Mouse (Mus musculus): ENCODE data around the gene Lmntd2.

DNA sequence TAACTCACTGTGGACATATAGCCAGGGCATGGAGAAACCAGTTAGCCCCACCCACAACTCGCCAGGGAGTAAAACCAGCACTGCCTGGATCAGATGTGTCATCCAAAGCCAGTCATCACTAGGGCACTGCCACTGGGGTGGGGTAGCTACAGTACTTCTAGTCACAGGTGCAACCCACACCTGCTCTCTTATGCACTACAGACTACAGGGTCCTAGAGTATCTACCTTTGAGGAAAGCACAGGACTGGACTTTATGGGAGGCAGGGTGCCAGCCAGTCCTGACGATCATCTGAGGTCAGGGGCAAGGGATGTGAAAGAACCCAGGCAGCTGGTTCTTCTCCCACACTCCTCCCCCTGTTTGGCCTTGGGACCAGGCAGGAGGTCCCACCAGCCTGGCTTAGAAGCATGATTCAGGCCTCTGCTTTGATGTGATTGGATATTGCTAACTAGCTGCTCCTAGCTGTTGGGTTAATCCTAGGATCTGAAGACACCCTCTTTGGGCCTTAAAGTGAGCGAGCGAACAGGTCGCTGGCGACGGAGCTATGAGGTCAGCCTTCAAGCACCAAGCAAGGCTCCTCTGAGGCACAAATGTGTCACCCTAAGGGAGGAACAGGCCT lies 45.9 kb downstream of the Lmntd2 start:
- no peak for TF ChIP-seq CTCF (IDR thresholded peaks at IDR 0.05; ENCODE audit: low read depth, low read length)
- TF ChIP-seq EP300 (IDR thresholded peaks at IDR 0.05; ENCODE audit: insufficient read depth, low read depth, low read length) = no peak
